Mouse (Mus musculus) layer of hippocampus, postnatal 25 days (tissue): ENCODE data around the gene Golga1. TPM values are rescaled to one million over a fixed set of nuclear protein-coding genes. Genes with fewer than 3 reads are reported as not detected.
"Not testable (repeated sequence)": the region's sequence is repeated elsewhere in the genome, so short reads cannot be mapped to it uniquely, and the experiment has no call there.

Experiments used
- DNase-seq, 2 experiments: peaks; one replicate each; pipeline ENCODE4 v3.0.0; 2022; ENCODE audit warnings: mixed read lengths in 2 of 2, low spot score in 1 of 2; ENCODE audit errors: extremely low spot score in 1 of 2
- total RNA-seq, 2 experiments: library from RNA; stranded (reverse); gene quantifications; 2 replicates each; pipeline ENCODE4 v1.2.3; 2021

The Golga1 gene
- total RNA-seq = 10 to 100 TPM; 30.8 to 36.4 TPM

GRCm38 (mm10) chr2:39065400-39065987 lies at the start of gene Golga1:
Golga1 (minus strand) TSS chr2:39065541.
- peak; percentile 84 to 90 for DNase-seq

GRCm38 (mm10) chr2:39114093-39114492 lies 48.8 kb upstream of the Golga1 start:
- no peak for DNase-seq

DNA sequence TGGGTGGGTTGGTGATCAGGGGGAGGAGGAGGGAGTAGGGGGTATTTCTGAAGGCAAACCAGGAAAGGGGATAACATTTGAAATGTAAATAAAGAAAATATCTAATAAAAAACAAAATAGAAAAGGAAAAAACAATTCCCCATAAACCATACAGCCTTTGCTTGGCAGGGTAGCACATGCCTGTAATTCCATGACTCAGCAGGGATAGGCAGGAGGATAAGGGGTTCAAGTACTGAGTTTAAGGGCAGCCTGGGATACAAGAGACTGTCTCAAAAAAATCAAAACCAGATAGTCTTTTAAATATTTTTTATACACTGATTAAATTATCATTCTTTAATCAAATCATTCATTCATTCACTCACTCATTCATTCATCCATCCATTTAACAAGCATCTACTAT lies 45.2 kb upstream of the Golga1 start:
- no peak for DNase-seq

DNA sequence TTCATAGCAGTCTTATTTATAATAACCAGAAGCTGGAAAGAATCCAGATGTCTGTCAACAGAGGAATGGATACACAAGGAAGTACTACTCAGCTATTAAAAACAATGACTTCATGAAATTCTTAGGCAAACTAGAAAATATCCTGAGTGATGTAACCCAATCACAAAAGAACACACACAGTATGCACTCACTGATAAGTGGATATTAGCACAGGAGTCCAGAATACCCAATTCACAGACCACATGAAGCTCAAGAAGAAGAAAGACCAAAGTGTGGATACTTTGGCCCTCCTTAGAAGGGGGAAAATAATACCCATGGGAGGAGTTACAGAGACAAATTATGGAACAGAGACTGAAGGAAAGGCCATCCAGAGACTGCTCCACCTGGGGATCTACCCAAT lies 44.4 kb upstream of the Golga1 start:
- not testable (repeated sequence) for DNase-seq

DNA sequence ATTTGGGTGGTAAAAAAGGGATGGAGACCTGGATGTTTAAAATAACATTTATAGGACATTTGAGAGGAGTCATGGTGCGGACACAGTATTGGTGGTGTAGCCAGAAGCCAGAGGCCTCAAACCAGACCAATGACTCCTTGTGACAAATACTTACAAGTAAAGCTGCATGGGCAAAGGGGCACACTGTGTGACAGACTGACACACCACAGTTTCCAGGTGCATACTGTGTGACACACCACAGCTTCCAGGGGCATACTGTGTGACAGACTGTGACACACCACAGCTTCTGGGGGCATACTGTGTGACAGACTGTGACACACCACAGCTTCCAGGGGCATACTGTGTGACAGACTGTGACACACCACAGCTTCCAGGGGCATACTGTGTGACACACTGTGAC lies 34.6 kb upstream of the Golga1 start:
- not testable (repeated sequence) for DNase-seq

- no peak for DNase-seq
Measured at GRCm38 (mm10) chr2:39097993-39098392, 32.7 kb upstream of the Golga1 start.

DNA sequence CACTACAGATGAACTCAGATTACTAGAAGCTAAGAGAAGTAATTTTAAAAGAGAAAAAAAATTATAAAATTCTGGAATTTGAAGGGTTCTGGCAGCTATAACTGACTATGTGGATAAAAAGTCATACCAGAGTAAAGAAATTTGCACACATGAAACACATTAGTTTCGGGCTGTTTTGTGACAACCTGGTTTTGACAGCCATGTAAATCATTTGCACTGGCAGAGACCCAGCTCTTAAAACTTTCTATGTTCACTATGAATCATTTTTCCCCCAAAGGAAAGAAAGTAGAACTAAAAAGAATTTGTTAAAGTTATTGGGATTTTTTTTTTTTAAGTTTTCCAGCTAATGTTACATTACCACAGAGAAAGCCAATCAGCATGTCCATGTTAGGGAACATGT lies 26.6 kb upstream of the Golga1 start:
- DNase-seq = no peak

GRCm38 (mm10) chr2:39082706-39083105 lies 17.4 kb upstream of the Golga1 start:
- DNase-seq = no peak

DNA sequence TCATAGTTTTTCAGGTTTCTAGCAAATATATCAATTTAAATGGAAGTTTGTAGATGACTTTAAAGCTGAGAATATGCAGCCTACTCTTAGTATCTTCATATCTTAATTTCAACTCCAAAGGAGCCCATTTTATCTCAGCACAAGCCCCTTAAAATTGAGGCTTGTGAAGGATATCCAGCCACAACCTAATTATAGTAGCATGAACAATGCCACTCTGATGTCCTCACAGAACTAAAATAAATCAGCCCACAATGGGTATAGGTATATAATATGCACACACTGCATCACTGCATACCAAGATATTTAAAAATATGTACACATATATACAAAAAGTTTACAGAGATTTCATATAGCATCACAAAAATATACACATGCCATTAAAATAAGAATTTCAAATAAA lies 5.3 kb upstream of the Golga1 start:
- no peak for DNase-seq

- no peak for DNase-seq
Measured at GRCm38 (mm10) chr2:39069096-39069495, 3.8 kb upstream of the Golga1 start.

- DNase-seq = peak in 1 of 2 experiments; percentile 6
Measured at GRCm38 (mm10) chr2:39064687-39065399, 498 bp downstream of the Golga1 start.

DNA sequence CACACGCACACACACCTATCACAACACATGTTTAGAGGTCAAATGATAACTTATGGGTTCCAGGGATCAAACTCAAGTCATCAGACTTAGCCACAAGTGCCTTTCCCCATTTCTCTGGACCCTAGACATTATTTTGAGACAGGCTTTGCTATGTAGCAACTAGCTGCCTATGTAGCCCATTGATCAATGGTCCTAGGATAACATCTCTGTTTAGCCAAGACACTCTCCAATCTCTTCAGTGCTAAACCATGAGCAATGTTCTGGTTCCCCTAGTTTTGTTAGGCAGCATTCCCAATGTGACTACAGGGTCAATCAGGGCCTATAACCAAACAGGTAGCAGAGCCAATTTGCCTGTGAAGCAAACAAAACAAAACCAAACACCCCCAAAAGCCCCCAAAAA lies 16.8 kb downstream of the Golga1 start:
- no peak for DNase-seq

- no peak for DNase-seq
Measured at GRCm38 (mm10) chr2:39040215-39040614, 25.1 kb downstream of the Golga1 start.

- DNase-seq = no peak
Measured at GRCm38 (mm10) chr2:39031611-39032010, 33.7 kb downstream of the Golga1 start.

DNA sequence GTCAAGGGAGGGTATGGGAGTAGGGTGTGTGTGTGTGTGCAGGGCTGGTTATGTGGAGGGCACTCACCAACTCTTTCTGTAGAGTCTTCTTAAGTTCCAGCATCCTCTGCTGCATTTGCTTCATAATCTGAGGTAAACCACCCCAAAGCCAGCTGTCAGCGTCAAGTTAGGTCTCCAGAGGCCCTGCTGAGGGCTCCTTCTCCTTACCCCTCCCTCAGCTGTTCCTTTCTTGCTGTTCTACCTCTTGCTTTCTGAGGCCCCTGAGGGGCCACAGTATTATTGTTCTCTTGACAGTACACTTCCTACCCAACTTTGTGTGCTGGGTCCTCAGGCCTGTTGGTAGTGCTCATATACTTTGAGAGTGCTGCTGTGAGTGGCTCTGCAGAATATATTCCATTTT lies 45.3 kb downstream of the Golga1 start:
- DNase-seq = no peak

DNA sequence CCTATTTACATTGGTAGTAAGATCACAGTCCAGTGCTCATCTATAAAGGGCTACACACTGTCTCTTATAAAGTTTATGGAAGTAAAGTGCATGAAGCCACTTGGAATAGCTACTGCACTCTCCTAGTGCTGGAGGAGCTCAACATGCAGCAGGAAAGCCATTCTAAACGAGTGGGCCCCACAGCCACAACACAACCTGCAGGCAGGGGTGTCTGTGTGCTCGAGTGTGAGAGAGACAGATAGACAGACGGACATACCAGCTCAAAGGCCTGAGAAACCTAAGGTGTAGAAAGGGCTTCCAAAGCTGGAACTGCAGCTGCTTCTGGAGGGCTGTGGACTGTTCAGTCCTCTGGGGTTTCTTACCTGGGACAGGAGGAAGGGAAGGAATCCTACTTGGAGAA lies 48.8 kb downstream of the Golga1 start:
- no peak for DNase-seq

GRCm38 (mm10) chr2:39012768-39013279 lies 52.5 kb downstream of the Golga1 start:
- DNase-seq = no peak

DNA sequence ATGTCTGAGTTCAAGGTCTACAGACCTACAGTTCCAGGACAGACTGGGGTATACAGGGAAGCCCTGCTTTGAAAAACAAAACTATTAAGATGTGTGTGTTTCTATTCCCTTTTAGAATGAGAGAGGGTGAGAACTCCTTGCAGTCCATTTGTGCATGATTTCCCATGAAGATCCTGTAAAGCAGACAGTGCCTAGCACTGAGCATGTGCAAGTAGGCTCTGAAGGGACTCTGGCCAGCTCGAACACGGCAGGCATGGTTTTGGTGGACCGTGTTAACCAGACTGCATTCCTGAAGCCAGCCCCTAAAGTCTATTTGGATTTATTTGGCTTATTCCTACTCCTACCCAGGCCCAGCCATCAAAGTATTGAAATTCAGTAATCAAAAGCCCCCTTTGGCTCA lies 53.4 kb downstream of the Golga1 start:
- DNase-seq = no peak

- DNase-seq = no peak
Measured at GRCm38 (mm10) chr2:39011264-39011663, 54.1 kb downstream of the Golga1 start.

DNA sequence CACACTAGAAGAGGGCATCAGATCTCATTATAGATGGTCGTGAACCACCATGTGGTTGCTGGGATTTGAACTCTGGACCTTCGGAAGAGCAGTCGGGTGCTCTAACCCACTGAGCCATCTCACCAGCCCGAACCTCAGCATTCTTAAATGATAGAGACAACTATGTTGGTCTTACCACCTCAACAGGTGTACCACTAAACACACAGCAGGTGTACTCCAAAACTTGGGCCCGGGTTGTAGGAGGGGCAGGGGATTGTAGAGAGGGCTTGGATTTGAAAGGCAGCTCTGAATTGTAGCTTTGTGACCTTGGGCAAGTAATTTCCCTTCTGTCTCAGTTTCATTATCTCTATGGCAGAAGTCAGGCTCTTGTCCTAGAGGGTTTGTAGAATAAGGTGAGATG lies 55.2 kb downstream of the Golga1 start:
- DNase-seq = not testable (repeated sequence)

DNA sequence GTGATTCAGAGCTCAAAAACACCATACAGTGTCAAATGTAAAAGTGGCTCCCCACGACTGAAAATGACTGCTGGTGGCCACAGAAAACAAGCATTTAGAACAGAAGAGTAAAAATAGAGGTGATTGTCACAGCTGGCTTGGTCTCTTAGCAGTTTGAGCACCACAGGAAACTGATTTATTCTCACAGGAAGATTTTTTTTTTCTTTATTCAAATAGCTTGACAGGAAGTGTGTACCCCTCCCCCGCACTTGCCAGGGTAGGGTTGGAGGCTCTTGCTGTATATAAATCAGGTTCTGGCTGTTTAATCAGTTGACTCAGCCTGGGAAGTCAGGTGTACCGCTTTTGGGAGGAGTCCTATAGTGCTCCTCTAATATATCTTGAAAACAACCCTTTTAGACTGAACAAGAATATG lies 56.4 kb downstream of the Golga1 start:
- no peak for DNase-seq

DNA sequence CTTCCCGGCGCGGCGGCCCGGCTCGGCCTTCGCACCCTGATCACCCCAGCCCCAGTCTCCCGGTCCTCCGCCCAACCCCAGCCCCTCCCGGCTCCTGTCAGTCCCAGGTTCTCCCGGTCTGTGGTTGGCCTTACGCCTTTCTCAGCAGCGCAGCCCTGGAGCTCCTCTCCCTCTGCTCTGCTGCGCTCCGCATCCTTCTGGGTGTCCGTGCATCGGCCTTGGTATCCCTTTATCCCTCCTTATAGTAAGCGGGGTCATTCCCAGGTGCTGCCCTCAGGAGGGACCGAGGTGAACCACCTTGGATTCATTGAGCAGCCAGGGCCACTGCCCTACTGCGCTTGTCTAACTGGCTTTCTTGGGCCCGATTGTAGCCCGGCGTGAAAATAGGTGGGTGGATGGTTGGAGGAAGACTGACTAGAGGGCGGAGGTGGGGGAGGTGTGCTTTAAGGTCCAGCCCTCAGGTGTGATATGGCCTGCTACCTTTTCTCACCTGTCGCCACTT lies 56.9 kb downstream of the Golga1 start:
- no peak for DNase-seq
